Mouse (Mus musculus) spleen, adult 2 months (tissue): ENCODE results near the gene Fzr1. TPM values are rescaled to one million over a fixed set of nuclear protein-coding genes. Genes with fewer than 3 reads are reported as not detected.
A peak's percentile ranks its signal among the peaks of the same experiment; 100 is the strongest.

ENCODE experiments used
- DNase-seq, 2 experiments: peaks; one replicate each; pipeline versions ENCODE4 v3.0.0 to v3.0.0-alpha.2; 2012 to 2021; ENCODE audit warnings: low spot score in 2 of 2, low read depth in 1 of 2
- H3K27ac ChIP-seq: fragments of 200-500 bp; 2 replicates; pipeline ENCODE4 v1.5.1; 2012; ENCODE audit warnings: low read length, inconsistent platforms; ENCODE audit not compliant: insufficient read depth
- H3K27me3 ChIP-seq: fragments of 200-500 bp; 2 replicates; pipeline ENCODE4 v1.6.1; 2012; ENCODE audit warnings: mild to moderate bottlenecking, moderate library complexity, low read length, inconsistent platforms; ENCODE audit not compliant: control insufficient read depth, insufficient read depth
- H3K36me3 ChIP-seq: fragments of 200-500 bp; 2 replicates; pipeline ENCODE4 v1.6.1; 2012; ENCODE audit warnings: mild to moderate bottlenecking, low read length, inconsistent platforms; ENCODE audit not compliant: control insufficient read depth, insufficient read depth
- H3K4me1 ChIP-seq: fragments of 200-500 bp; 2 replicates; pipeline ENCODE4 v1.6.1; 2011; ENCODE audit warnings: inconsistent platforms; ENCODE audit not compliant: control insufficient read depth, insufficient read depth, insufficient read length
- H3K4me3 ChIP-seq: fragments of 200-500 bp; 2 replicates; pipeline ENCODE4 v1.5.1; 2011; ENCODE audit warnings: mild to moderate bottlenecking, inconsistent platforms; ENCODE audit not compliant: insufficient read depth, insufficient read length; ENCODE audit errors: extremely low read depth
- CTCF ChIP-seq: fragments of 200-500 bp; IDR thresholded peaks from 2 replicates; pipeline ENCODE4 v1.5.1; 2011; ENCODE audit warnings: mild to moderate bottlenecking, inconsistent platforms; ENCODE audit not compliant: insufficient read depth, insufficient read length, insufficient replicate concordance; ENCODE audit errors: extremely low read depth
- POLR2A ChIP-seq: fragments of 200-500 bp; IDR thresholded peaks from 2 replicates; pipeline ENCODE4 v1.6.1; 2011; ENCODE audit warnings: low read depth, low read length, inconsistent platforms
- WGBS: fragments of 180-500 bp; shearing (Covaris S2); methylation state at CpG from one replicate; pipeline ENCODE4 v1.1.7; 2018; 5-methylcytosine and 5-hydroxymethylcytosine counted together
- polyA plus RNA-seq: library from polyadenylated mRNA; depleted of rRNA; stranded (reverse); fragments of >200 nt; gene quantifications from 2 replicates; pipeline ENCODE4 v1.2.3, GENCODE M21; 2012

Fzr1 gene
- polyA plus RNA-seq, 1 experiment: 127 TPM

DNA sequence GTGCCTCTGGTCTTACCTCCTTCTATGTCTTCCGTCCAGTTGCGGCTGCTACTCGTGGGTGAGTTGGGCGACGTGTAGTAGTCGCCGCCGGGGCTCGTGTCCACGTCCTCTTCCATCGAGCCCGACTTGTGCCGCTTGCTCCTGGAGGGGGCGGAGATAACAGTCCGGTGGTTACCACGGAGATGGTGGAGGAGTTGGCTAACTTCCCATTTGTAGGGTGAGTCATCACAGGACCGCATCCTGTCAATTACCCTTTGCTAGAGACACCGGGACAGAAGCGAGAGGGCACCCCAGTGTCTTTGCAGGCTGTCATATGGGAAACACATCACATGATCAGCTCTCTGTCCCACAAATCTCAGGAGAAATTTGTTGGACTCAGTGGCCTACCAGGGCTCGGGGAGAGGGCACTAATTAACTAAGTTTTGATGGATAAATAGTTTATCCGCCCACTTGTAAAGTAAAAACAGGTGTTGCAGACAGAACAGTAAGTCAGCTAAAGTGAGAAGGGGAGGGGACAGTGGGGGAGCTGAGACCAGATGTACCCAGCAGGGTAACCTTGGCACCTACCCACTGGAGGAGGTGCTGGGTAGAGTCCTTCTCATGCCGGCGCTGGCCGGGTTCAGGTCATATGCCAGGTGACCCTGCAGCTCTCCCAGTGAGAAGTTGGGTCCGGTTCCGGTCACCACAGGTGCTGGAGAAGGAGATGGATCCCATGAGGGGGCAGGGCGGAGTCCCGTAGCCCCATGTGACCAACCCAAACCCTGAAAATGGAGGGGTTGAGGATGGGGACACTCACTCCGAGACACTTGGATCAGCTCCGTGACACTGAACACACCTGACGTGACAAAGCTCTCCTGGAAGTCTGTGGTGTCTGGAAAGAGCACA, 29.5 kb upstream of the Fzr1 start:
- H3K4me3 ChIP-seq: peak overlapping the region; percentile 46; the same call in 1 of the 2 replicates
- 31% methylated on average over 31 of the region's 31 CpGs for WGBS
- H3K36me3 ChIP-seq: peaks cover 6% of the 10 kb centered on the region; the same call in 1 of the 2 replicates
- H3K27ac ChIP-seq: peak overlapping the region; percentile 50
- peaks cover 31% of the 10 kb centered on the region for H3K4me1 ChIP-seq
- DNase-seq: peak; percentile 44 to 57
- no peaks in the 10 kb centered on the region for H3K27me3 ChIP-seq
- TF ChIP-seq POLR2A (no peak), CTCF (no peak)

- H3K4me1 ChIP-seq: peaks cover 31% of the 10 kb centered on the region
- DNase-seq: no peak
- WGBS: 67% methylated on average over 24 of the region's 24 CpGs
- H3K27me3 ChIP-seq: no peaks in the 10 kb centered on the region
- TF ChIP-seq CTCF (no peak), POLR2A (no peak)
- H3K36me3 ChIP-seq: peaks cover 6% of the 10 kb centered on the region; the same call in 1 of the 2 replicates
- H3K27ac ChIP-seq: peak overlapping the region; percentile 50; the same call in 1 of the 2 replicates
- peak overlapping the region; percentile 46; the same call in 1 of the 2 replicates for H3K4me3 ChIP-seq
Measured at GRCm38 (mm10) chr10:81406504-81407440, 28.5 kb upstream of the Fzr1 start.

DNA sequence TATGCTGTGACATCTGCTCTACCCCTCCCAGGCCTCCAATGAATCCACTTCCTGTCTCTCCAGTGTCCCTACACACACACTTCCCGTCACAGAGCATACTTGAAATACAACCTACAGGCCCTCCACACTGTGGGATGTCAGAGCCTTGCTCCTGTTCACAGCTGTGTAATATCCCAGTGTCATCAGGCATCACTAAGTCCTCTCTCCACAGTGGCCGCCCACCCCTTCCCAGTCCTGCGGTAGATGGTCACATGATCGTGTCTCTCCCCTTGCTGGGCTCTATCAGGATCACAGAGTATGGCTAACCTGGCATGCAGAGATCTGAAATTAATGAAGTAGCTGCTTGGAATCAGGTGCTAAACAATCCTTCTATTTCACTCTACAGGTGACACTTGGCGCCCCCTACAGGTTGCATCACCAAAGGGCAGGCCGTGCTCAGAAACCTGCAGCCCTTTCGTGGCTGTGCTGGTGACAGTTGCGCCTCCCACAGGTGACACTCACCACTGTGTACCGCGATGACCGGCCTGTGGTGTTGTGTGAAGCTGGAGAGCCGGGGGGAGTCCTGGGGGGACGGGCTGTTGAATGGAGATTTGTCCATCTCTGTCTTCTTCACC, 27.4 kb upstream of the Fzr1 start:
- WGBS: 66% methylated on average over 13 of the region's 13 CpGs
- peaks cover 31% of the 10 kb centered on the region for H3K4me1 ChIP-seq
- no peak for TF ChIP-seq POLR2A
- peak; percentile 61; the same call in 1 of the 2 replicates for TF ChIP-seq CTCF
- H3K27ac ChIP-seq: no peak overlapping the region
- DNase-seq: peak in 1 of 2 experiments; percentile 63
- no peak overlapping the region for H3K4me3 ChIP-seq
- H3K27me3 ChIP-seq: no peaks in the 10 kb centered on the region
- peaks cover 6% of the 10 kb centered on the region for H3K36me3 ChIP-seq

GRCm38 (mm10) chr10:81404720-81405119, 26.4 kb upstream of the Fzr1 start:
- Histone ChIP-seq H3K36me3 (peaks cover 16% of the 10 kb centered on the region), H3K4me3 (no peak overlapping the region; the same call in 1 of the 2 replicates), H3K4me1 (peaks cover 28% of the 10 kb centered on the region), H3K27ac (peak overlapping the region; percentile 43), H3K27me3 (no peaks in the 10 kb centered on the region)
- TF ChIP-seq CTCF (no peak), POLR2A (no peak)
- DNase-seq: peak in 1 of 2 experiments; percentile 48
- 40% methylated on average over 18 of the region's 18 CpGs for WGBS

GRCm38 (mm10) chr10:81404082-81404481, 25.8 kb upstream of the Fzr1 start:
- DNase-seq: no peak
- Histone ChIP-seq H3K4me3 (no peak overlapping the region), H3K27me3 (no peaks in the 10 kb centered on the region), H3K36me3 (peaks cover 18% of the 10 kb centered on the region), H3K4me1 (peaks cover 27% of the 10 kb centered on the region), H3K27ac (peak overlapping the region; percentile 43)
- TF ChIP-seq POLR2A: no peak
- no peak for TF ChIP-seq CTCF
- 72% methylated on average over 9 of the region's 9 CpGs for WGBS

GRCm38 (mm10) chr10:81403511-81403910, 25.2 kb upstream of the Fzr1 start:
- Histone ChIP-seq H3K4me3 (no peak overlapping the region), H3K4me1 (peaks cover 22% of the 10 kb centered on the region), H3K27me3 (no peaks in the 10 kb centered on the region), H3K36me3 (peaks cover 18% of the 10 kb centered on the region), H3K27ac (no peak overlapping the region)
- no peak for TF ChIP-seq CTCF
- TF ChIP-seq POLR2A: no peak
- 91% methylated on average over 10 of the region's 10 CpGs for WGBS
- DNase-seq: no peak
